Mouse (Mus musculus) ES-E14 (cell line): ENCODE measurements around the gene Sh2d5.

ENCODE experiments used
- CHD2 ChIP-seq: IDR thresholded peaks from 2 replicates; pipeline ENCODE4 v1.6.1; 2014; ENCODE audit warnings: mild to moderate bottlenecking, low read depth, low read length, inconsistent platforms
- HCFC1 ChIP-seq: IDR thresholded peaks from 2 replicates; pipeline ENCODE4 v1.6.1; 2012; ENCODE audit warnings: low read length, inconsistent platforms, borderline replicate concordance; ENCODE audit not compliant: insufficient read depth
- MAFK ChIP-seq: IDR thresholded peaks from 2 replicates; pipeline ENCODE4 v1.6.1; 2014; ENCODE audit warnings: mild to moderate bottlenecking, low read depth, low read length, inconsistent platforms; ENCODE audit not compliant: insufficient read depth
- ZC3H11A ChIP-seq: IDR thresholded peaks from 2 replicates; pipeline ENCODE4 v1.6.1; 2012; ENCODE audit warnings: low read depth, mild to moderate bottlenecking, inconsistent platforms, low read length, borderline replicate concordance
- ZNF384 ChIP-seq: IDR thresholded peaks from 2 replicates; pipeline ENCODE4 v1.6.1; 2012; ENCODE audit warnings: low read depth, low read length, inconsistent platforms

DNA sequence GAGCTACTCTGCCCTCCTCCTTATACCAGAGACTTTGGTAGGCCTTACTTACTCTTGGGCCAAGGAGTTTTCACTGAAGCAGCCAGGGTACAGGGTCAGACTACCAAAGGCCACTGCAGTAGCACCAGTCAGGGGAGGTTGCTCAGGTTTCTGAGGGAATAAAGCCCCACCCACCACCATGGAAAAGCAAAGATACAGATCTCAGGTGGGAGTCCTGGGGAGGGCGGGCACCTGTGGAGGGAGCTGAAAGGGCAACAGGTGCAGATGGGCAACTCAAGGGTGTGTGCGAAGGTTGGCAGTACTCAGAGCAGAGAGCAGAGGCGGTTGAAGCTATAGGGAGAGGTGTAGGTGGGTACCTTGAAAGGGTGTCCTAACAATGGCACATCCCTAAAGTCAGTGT is 52.8 kb downstream of the Sh2d5 start:
- TF ChIP-seq MAFK (no peak), CHD2 (no peak), ZC3H11A (no peak), HCFC1 (no peak), ZNF384 (no peak)
